Mouse (Mus musculus) limb, embryonic 11.5 days (tissue): ENCODE results near the gene Lgals3bp. TPM values are rescaled to one million over a fixed set of nuclear protein-coding genes. Genes with fewer than 3 reads are reported as not detected.

Experiments
- ATAC-seq: fragments of 200-750 bp; cut with Nextera tagmentation; 2 replicates; pipeline ENCODE4 v1.8.0; 2017; ENCODE audit warnings: low read depth; ENCODE audit not compliant: insufficient number of reproducible peaks, low FRiP score, low TSS enrichment
- DNase-seq: peaks from one replicate; pipeline ENCODE4 v3.0.0-alpha.2; 2015; ENCODE audit warnings: low spot score
- H3K27ac ChIP-seq: fragments of 300-500 bp; sonication (generic); replicated peaks from 2 replicates; pipeline ENCODE4 v1.5.1; 2014; ENCODE audit warnings: low read depth, mild to moderate bottlenecking, low read length
- H3K27me3 ChIP-seq: fragments of 300-500 bp; sonication (generic); 2 replicates; pipeline ENCODE4 v1.6.1; 2014; ENCODE audit warnings: mild to moderate bottlenecking, low read length, mixed read lengths; ENCODE audit not compliant: control insufficient read depth, insufficient read depth
- H3K36me3 ChIP-seq: fragments of 300-500 bp; sonication (generic); 2 replicates; pipeline ENCODE4 v1.6.1; 2014; ENCODE audit warnings: mild to moderate bottlenecking, low read length, moderate library complexity, mixed read lengths; ENCODE audit not compliant: control insufficient read depth, insufficient read depth
- H3K4me1 ChIP-seq: fragments of 300-500 bp; sonication (generic); 2 replicates; pipeline ENCODE4 v1.6.1; 2014; ENCODE audit warnings: low read length, mixed read lengths; ENCODE audit not compliant: control insufficient read depth, insufficient read depth
- H3K4me2 ChIP-seq: fragments of 300-500 bp; sonication (generic); 2 replicates; pipeline ENCODE4 v1.6.1; 2014; ENCODE audit warnings: low read depth, mild to moderate bottlenecking, moderate library complexity; ENCODE audit not compliant: severe bottlenecking
- H3K4me3 ChIP-seq: fragments of 300-500 bp; sonication (generic); 2 replicates; pipeline ENCODE4 v1.5.1; 2014; ENCODE audit warnings: low read depth, low read length
- H3K9ac ChIP-seq: fragments of 300-500 bp; sonication (generic); 2 replicates; pipeline ENCODE4 v1.6.1; 2014; ENCODE audit warnings: mild to moderate bottlenecking, low read length
- H3K9me3 ChIP-seq: fragments of 300-500 bp; sonication (generic); 2 replicates; pipeline ENCODE4 v1.6.1; 2016; ENCODE audit warnings: low read length; ENCODE audit not compliant: control insufficient read depth
- WGBS: fragments of 180-500 bp; shearing (Covaris S2); extraction: QIAGEN DNeasy Blood & Tissue Kit; methylation state at CpG from one replicate; pipeline ENCODE4 v1.1.7; 2014; 5-methylcytosine and 5-hydroxymethylcytosine counted together
- polyA plus RNA-seq: library from polyadenylated mRNA; unstranded; fragments of >200 nt; fragmentation: Nextera tagmentation; extraction: Ambion mirVana; gene quantifications from 2 replicates; pipeline ENCODE4 v1.2.1, GENCODE M21; 2014

Gene Lgals3bp
- polyA plus RNA-seq, 1 experiment from 2014 or later = 4.1 TPM

- H3K27me3 ChIP-seq = no peaks in the 10 kb centered on the region
- H3K36me3 ChIP-seq = no peaks in the 10 kb centered on the region
- ATAC-seq (no peak), DNase-seq (no peak)
- H3K4me3 ChIP-seq = no peak overlapping the region
- WGBS = 80% methylated on average over 7 of the region's 7 CpGs
- no peak overlapping the region for H3K9ac ChIP-seq
- no peak overlapping the region for H3K27ac ChIP-seq
- peaks cover 33% of the 10 kb centered on the region for H3K4me1 ChIP-seq
- H3K9me3 ChIP-seq = no peaks in the 10 kb centered on the region
- H3K4me2 ChIP-seq = no peak overlapping the region
Measured at GRCm38 (mm10) chr11:118360491-118360890, 41.4 kb downstream of the Lgals3bp start.

GRCm38 (mm10) chr11:118355640-118356039 is 46.3 kb downstream of the Lgals3bp start, which contains the start of gene Timp2:
Timp2 (minus strand) TSS chr11:118355740.
- H3K27me3 ChIP-seq = no peaks in the 10 kb centered on the region
- H3K4me3 ChIP-seq = peak within 1 kb of the TSS; percentile 81
- no peaks in the 10 kb centered on the region for H3K9me3 ChIP-seq
- WGBS = 35% methylated on average over 6 of the region's 6 CpGs
- ATAC-seq = 0 out of 2 replicates have a peak, but pooled peaks have one; percentile 15
- no peak for DNase-seq
- H3K27ac ChIP-seq = peak within 1 kb of the TSS; percentile 86
- peaks cover 18% of the 10 kb centered on the region for H3K4me1 ChIP-seq
- no peaks in the 10 kb centered on the region for H3K36me3 ChIP-seq
- H3K4me2 ChIP-seq = peak within 1 kb of the TSS; percentile 69
- peak within 1 kb of the TSS; percentile 96 for H3K9ac ChIP-seq

GRCm38 (mm10) chr11:118355205-118355604 is 46.7 kb downstream of the Lgals3bp start:
- H3K9ac ChIP-seq = peak overlapping the region; percentile 96
- DNase-seq = peak; percentile 90

GRCm38 (mm10) chr11:118354636-118355191 is 47.2 kb downstream of the Lgals3bp start:
- Histone ChIP-seq H3K9me3 (no peaks in the 10 kb centered on the region), H3K27ac (peak overlapping the region; percentile 86), H3K27me3 (no peaks in the 10 kb centered on the region), H3K4me3 (peak overlapping the region; percentile 81), H3K4me2 (peak overlapping the region; percentile 69), H3K36me3 (no peaks in the 10 kb centered on the region), H3K4me1 (peaks cover 16% of the 10 kb centered on the region), H3K9ac (peak overlapping the region; percentile 96)
- DNase-seq = peak; percentile 66
- ATAC-seq = 0 out of 2 replicates have a peak, but pooled peaks have one; percentile 3
- WGBS = under 1% methylated on average over 38 of the region's 47 CpGs

More at GRCm38 (mm10) chr11:118355205-118355604, 46.7 kb downstream of the Lgals3bp start:
- peak overlapping the region; percentile 86 for H3K27ac ChIP-seq
- H3K4me3 ChIP-seq = peak overlapping the region; percentile 81
- H3K27me3 ChIP-seq = no peaks in the 10 kb centered on the region
- ATAC-seq = peak; percentile 81
- under 1% methylated on average over 42 of the region's 43 CpGs for WGBS
- peaks cover 16% of the 10 kb centered on the region for H3K4me1 ChIP-seq
- H3K36me3 ChIP-seq = no peaks in the 10 kb centered on the region
- H3K4me2 ChIP-seq = peak overlapping the region; percentile 69
- H3K9me3 ChIP-seq = no peaks in the 10 kb centered on the region

GRCm38 (mm10) chr11:118349494-118349893 is 52.4 kb downstream of the Lgals3bp start:
- DNase-seq (no peak), ATAC-seq (no peak)
- Histone ChIP-seq H3K9me3 (no peaks in the 10 kb centered on the region), H3K27ac (no peak overlapping the region), H3K4me3 (no peak overlapping the region), H3K4me2 (no peak overlapping the region), H3K9ac (no peak overlapping the region), H3K27me3 (no peaks in the 10 kb centered on the region), H3K4me1 (peaks cover 29% of the 10 kb centered on the region), H3K36me3 (no peaks in the 10 kb centered on the region)
- WGBS = 87% methylated on average over 5 of the region's 5 CpGs

- Histone ChIP-seq H3K9ac (no peak overlapping the region), H3K36me3 (no peaks in the 10 kb centered on the region), H3K9me3 (no peaks in the 10 kb centered on the region), H3K4me1 (peaks cover 26% of the 10 kb centered on the region), H3K4me2 (no peak overlapping the region), H3K4me3 (no peak overlapping the region), H3K27ac (0 out of 2 replicates have a peak overlapping the region, but pooled peaks have one; percentile 39), H3K27me3 (no peaks in the 10 kb centered on the region)
- DNase-seq (peak; percentile 49), ATAC-seq (no peak)
- WGBS = 35% methylated on average over 5 of the region's 5 CpGs
Measured at GRCm38 (mm10) chr11:118348877-118349276, 53.0 kb downstream of the Lgals3bp start.

GRCm38 (mm10) chr11:118348419-118348818 is 53.5 kb downstream of the Lgals3bp start:
- Histone ChIP-seq H3K4me3 (no peak overlapping the region), H3K9ac (no peak overlapping the region), H3K4me1 (peaks cover 21% of the 10 kb centered on the region), H3K27me3 (no peaks in the 10 kb centered on the region), H3K9me3 (no peaks in the 10 kb centered on the region), H3K27ac (0 out of 2 replicates have a peak overlapping the region, but pooled peaks have one; percentile 39), H3K36me3 (no peaks in the 10 kb centered on the region), H3K4me2 (no peak overlapping the region)
- DNase-seq (no peak), ATAC-seq (no peak)
- WGBS = 47% methylated on average over 3 of the region's 3 CpGs

GRCm38 (mm10) chr11:118347911-118348310 is 54.0 kb downstream of the Lgals3bp start:
- no peak overlapping the region for H3K4me2 ChIP-seq
- ATAC-seq = no peak
- no peaks in the 10 kb centered on the region for H3K36me3 ChIP-seq
- H3K27ac ChIP-seq = no peak overlapping the region
- WGBS = 88% methylated on average over 12 of the region's 12 CpGs
- H3K27me3 ChIP-seq = no peaks in the 10 kb centered on the region
- H3K4me1 ChIP-seq = peaks cover 17% of the 10 kb centered on the region
- no peak for DNase-seq
- no peak overlapping the region for H3K4me3 ChIP-seq
- no peak overlapping the region for H3K9ac ChIP-seq
- H3K9me3 ChIP-seq = no peaks in the 10 kb centered on the region
